Mouse (Mus musculus) right cerebral cortex, adult 18-20 months (tissue): Measurements from ENCODE around the gene Sp7.

Source experiments
- DNase-seq: peaks from one replicate; pipeline ENCODE4 v3.0.0; 2022; ENCODE audit warnings: mixed read lengths

Gene Sp7

DNA sequence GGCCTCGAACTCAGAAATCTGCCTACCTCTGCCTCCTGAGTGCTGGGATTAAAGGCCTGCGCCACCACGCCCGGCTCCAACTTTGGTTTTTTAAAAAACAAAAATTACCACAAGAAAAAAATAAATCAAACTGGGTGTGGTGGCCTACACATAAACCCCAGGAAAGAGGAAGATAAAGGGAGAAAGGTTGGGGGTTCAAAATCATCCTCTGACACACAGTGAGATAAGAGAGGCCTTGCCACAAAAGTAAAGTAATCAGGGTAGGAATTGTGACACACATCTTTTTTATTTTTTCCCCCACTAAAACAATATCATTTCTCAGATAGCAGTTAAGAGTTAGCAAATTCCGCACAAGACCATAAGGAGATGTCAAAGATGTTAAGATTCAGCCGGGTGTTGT, 16.7 kb upstream of the Sp7 start:
- no peak for DNase-seq

DNA sequence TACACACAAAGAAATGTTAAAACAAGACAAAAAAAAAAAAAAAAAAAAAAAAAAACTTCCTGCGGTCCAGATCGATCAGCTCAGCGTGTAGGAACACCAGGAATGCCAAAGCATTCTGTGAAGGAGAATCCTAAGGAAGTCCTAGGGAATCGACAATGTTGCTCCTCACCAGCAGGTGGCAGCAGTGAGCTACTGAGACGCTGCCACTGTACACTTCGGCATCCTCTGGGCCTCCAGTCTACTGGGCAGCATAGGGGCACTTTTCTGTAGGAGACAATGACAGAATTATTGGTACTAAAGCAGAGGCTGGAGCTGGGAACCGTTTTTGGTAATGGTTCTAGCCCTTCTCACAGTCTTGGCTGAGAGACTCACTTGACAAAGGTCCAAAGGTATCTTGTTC, 14.6 kb upstream of the Sp7 start:
- peak; percentile 79 for DNase-seq

DNA sequence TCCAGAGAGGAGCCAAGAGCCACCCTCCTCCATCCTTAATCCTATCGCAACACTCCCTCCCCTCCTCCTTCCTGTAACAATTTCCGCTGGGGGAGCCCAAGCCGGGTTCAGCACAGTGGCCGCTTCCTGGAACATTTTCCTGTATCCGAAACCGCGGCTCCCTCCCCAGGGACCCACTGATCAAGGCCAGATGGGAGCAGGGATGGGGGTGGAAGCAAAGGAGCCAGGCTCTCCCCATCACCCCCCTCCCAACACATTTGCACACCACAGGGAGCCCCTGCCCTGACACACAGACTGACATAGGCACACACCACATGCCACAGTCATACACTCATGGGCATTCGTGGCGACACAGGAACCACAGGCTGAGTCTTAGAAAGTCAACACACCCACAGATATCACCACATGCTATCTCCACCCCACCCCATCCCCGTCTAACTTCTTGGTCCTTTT, 10.9 kb upstream of the Sp7 start:
- no peak for DNase-seq

DNA sequence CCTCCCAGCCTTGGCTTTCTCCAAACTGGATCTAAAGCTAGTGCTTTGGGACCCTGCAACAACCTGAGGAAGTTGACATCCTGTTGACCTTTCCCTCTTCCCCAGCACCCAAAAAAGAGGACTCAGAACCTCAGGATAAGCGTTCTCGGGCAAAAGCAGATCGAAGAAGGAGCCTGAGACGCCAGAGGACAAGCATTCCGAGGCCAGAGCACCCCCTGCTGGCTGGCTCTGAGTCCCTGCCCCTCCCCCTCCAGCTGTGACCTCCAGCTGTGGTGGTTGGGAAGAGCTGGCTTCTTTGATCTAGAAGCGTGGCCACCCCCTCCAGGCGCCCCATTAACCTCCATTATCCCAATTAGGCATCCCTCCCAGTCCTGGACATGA, 10.2 kb upstream of the Sp7 start:
- peak; percentile 77 for DNase-seq

DNA sequence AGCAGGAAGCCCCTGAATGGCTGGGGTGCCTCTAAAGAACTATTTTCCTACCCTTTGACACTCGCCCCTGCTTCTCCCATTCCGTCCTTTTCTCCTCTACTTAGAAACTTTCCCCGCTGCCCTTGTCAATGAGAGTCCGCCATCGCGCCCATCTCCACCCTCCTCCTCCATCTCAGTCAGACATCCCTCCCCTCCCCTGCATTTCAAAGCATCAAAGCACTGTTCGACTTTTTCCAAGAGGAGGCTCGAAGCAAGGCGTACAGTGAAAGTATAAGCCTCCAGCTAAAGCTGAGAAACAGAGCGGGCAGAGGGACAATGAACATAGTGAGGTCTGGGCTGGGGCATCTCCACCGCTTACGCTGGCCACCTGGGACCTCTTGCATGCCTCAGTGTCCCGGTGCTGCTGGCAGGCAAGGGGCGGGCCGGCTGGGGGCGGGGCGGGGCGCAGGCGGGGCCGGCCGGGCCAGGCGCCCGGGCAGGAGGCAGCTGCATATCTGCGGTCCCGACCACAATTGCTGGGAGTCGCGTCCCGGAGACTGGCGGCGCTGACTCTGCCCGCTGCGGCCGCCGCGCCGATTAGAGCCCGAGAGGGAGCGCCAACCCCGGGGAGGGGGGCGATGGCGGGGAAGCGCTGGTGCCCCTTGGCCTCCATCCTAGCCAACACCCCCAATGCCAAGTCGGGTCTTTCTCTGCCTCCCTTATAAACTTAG, 9.6 kb upstream of the Sp7 start:
- DNase-seq, result peak; percentile 21

DNA sequence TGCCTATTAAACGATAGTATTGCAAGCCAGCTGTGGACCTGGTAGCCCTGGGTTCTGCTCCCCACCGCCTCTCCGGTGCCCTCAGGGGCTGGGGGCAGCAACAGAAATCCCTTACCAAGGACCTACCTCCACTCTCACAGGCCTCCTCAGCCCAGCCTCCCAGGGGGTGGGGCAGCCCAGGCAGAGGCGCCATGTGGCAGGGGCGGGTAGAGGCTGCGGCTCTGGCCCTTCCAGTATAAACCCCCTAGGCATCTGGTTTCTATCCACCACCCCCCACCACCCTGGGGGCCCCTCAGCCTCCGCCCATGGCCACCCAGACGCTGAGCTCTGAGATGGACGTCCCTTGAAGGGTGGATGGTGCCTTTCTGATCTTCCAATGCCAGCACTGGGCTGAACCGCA, 3.7 kb upstream of the Sp7 start:
- DNase-seq, result no peak

DNA sequence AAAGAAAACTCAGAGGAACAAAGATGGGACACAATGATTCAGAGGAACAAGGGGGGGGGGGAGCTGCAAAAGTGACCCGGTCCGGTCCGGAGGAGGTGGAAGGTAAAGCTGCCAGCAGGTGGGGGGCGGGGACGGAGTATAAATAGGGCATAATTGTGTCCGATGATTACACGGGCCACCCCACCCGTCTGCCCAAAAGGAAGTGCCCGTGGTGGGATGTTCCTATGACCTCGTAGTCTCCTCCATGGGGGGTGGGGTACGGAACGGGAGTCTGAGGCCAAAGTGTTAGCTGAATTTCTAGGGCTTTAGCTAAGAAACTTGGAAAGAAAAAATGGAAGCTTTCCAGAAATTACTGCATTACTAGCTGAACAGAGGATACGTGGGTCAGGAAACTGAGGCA, 3.0 kb upstream of the Sp7 start:
- no peak for DNase-seq

DNA sequence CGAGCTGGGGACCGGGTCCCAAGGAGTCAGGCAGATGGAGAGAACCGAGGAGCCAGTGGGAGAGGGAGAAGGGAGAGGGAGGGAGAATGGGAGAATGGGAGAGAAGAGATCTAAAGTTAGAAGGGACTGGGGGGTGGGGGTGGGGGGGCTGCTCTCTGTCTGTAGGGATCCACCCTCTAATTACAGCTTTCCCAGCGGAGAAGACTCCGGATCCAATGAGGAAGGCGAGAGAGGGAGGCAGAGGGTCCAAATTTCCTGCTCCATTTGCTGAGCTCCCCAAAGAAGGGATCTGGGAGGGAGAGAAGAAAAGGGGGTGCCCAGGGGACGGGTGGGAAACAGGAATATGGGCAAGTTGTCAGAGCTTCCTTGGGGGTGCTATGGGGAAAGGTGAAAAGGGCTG, 744 bp downstream of the Sp7 start:
- DNase-seq, result no peak

DNA sequence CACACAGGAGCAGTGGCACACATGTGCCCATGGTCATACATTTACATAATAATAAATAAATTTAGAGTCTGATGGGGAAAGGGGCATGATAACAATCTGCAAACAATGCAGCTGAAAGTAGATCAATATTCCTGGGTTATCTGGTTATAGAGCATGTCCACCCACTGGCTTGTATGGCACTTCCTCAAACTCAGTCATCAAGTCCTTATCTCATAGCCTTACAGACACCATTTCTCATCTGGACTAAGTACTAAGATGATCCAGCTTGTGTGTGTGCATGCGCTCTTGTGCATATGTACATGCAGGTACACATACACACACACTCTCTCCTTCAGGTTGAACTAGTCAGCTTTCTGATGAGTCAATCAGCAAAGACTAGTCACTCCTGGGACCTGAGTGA, 2.3 kb downstream of the Sp7 start:
- no peak for DNase-seq

DNA sequence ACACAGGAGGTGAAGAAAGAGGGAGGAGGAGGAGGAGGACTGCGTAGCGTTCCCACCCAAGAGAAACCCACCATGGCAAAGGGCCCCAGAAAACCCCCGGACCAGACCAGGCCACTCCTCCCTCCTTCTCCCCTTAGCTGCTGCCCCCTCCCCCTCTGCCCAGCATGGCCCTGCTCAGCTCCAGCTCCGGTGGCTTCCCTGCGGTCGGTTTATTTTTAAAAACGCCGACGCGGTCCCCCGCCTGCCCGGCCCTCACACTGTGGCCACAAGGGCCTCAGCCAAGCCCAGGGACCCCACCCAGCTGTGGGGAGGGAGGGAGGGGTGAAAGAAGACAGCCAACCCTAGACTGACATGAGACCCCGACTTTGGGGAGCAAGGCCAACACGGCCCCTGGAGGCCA, 4.3 kb downstream of the Sp7 start:
- no peak for DNase-seq

DNA sequence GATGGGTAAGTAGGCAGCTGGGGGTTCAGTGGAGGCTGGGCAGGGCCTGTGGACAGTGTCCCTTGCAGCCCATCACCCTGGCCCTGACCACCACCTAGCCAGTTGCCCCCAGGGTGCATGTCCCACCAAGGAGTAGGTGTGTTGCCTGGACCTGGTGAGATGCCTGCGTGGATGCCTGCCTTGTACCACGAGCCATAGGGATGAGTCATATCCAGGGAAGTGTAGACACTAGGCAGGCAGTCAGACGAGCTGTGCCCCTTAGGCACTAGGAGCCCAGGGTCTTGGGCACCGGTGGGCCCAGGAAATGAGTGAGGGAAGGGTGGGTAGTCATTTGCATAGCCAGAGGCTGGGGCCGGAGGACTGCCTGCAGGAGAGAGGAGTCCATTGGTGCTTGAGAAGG, 8.1 kb downstream of the Sp7 start:
- no peak for DNase-seq

DNA sequence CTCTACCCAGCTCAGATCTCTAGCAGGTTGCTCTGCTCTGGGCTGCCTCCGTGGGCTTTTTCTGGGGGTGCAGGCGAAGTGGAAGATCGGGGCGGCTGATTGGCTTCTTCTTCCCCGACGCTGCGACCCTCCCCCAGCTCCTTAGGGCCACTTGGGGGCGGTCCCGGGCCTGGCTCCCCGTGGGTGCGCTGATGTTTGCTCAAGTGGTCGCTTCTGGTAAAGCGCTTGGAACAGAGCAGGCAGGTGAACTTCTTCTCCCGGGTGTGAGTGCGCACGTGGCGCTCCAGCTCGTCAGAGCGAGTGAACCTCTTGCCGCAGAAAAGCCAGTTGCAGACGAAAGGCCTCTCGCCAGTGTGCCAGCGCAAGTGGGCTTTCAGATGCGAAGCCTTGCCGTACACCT, 8.9 kb downstream of the Sp7 start:
- DNase-seq, result no peak

DNA sequence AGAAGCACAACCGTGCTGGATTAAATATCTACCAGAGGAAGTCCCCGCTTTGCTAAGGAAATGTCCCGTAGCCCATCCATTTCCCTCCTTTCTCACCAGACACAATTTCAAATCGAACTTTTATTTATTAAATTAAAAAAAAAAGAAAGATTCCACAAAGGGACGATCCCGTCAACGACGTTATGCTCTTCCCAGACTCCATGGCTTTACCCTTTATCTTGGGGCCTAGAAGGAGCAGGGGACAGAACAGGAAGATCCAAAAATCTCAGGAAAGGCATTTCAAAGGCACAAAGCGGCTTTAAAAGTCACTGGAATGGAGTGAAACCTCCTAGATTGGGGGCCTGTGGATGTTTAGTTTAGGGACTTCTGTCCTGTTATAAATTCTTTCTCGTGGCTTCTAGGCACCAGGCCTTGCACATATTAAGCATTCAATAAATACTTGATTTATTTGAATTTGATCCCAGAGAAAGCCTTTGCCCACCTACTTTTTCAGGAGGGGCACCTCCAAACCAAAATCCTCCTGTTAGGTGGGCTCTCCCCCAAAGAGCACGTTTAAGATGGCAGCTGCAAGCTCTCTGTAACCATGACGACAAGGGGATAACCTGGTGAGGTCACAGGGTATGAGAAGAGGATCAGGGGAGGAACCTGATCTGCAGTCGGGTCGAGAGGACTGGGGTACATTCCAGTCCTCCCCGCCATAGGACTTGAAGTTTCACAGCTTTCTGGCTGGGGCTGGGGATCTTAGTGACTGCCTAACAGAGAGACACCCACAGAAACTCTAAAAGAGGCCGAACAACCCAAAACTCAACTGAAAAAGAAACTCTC, 10.3 kb downstream of the Sp7 start:
- DNase-seq, result no peak

DNA sequence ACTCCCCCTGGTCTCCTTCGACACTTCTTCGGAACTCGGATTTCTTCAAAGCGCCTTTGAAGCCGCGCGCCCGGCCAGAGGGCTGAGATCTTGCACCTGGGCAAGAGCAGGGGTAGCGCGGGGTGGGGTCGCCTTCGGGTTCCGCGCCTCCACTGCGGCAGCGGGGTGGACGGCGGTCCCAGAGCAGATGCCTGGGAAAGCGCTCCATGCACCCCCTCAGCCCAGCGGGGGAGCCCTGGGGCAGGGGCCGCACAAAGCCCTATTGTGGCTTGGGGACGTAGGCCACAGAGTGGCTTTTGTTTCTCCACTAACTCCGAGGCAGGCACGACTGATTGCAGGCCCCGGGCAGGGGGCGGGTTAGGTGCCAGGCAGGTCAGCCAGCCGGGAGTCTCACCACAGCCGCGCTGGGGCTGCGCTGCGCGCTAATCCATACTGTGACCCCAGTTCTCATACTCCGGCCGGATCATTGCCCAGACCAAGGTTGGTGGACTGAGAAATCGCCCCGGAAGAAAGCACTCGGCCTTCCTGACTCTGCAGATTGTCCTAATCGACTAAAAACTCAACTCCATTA, 11.0 kb downstream of the Sp7 start:
- peak; percentile 48 for DNase-seq

DNA sequence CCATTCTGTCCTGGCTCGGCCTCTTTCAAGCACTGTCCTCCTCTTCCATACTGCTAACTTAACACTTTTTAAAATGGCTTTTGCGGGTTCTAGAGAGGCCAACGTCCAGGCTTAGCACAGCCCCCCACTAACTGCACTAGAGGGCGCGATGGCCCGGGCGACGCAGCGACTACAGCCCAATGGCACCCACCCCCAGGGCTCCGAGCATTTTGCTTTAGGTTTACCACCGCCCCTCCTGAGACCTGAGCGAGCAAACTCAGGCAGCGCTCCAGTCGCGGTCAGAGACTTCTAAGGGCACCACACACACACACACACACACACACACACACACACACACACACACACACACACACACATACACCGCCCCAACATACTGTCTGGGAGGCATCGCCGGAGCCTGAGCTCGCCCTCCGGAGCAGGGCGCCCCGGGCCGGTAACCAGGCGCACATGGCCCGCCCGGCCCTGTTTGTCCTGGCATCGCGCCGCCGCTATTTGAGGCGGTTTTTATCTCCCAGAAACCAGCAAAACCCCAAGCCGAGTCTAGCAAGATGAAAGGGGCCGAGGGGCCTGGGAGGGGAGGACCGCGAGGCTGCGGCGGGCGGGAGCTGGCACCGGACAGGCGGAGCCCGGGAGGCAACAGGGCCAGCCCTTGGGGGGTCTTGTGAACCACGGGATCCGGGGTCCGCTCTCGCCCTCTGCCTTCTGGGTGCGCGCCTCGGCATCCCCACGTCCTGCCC, 11.7 kb downstream of the Sp7 start:
- peak; percentile 26 for DNase-seq

DNA sequence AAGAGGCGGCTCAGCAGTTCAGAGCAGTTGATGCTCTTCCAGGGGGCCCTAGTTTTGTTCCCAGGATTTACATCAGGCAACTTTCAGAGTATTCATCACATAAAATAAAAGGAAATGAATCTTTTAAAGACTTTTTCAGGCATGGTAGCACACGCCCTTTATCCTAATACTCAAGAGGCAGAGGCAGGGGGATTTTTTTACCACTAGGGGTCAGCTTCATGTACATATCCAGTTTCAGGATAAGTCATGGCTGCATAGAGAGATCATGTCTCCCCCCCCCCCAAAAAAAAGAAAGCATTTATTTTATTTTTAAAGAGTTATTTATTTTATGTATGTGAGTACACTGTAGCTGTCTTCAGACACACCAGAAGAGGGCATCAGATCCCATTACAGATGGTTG, 13.0 kb downstream of the Sp7 start:
- DNase-seq, result no peak

DNA sequence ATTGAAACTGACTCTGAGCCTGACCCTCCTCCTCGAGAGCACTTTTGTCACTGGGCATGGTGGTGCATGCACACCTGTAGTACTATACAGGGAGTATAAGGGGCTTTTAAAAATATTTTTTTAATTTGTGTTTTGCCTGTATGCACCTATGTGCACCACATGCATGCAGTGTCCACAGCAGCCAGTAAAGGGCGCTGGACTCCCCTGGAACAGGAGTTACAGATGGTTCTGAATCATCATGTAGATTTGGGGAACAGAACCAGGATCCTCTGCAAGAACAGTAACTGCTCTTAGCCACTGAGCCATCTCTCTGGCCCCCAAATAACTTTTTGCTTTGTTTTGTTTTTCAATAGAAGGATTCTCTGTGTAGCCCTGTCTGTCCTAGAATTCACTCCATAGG, 14.8 kb downstream of the Sp7 start:
- DNase-seq, result no peak

DNA sequence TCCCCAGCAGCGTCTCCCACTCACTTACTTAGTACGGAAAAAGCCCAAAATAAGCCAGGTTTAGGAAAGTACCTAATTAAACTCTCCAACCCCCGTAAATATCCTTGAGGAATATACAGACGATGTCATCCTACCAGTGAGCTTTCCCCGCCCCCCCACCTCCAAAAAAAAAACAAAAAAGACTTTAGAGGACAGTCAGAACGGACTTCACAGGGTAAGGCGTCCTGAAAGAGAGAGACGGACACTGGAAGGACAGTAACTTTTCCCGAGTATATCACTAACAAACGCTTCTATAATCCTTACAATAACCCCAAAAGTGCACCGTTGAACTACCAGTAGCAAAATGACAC, 16.1 kb downstream of the Sp7 start:
- DNase-seq, result no peak

DNA sequence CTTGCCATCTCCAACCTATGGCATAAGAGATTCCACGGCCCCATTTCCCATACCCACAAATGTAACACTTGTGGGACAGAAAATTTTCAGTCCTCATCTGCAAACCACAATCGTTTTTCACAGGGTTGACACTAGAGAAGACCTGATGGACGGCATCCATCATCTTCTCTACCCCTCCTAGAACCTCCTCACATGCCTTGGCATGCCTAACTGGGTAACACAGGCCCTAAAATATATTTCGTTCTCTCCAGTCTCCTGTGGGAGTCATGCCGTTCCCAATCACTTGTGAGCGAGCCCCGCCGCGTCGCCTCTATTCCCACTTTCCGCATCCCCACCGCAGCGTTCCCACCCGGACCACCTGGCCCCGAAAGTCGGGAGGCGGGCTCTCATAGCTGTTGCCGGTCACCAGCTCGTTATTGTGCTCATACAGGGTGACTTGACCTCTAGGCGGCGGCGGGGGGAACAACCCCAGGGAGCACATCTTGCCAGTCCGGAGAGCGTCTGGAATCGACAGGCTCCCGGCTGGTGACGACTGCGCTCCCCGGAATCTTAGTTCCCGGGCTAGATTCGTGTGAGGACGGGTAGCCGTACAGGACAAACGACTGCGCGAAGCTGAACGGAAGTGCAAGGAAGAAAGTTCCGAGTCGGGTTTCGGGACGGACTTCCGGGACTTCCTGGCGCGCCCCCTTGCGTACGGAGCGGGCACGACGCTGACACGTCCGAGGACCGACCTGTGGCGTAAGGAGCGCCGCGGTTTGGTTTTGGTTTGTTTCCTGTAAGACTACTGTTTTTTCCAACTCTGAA, 16.6 kb downstream of the Sp7 start, which contains the start of gene Aaas:
Aaas (minus strand) TSS at position 634 of the 804 bp plus-strand sequence.
- DNase-seq, result peak; percentile 94

DNA sequence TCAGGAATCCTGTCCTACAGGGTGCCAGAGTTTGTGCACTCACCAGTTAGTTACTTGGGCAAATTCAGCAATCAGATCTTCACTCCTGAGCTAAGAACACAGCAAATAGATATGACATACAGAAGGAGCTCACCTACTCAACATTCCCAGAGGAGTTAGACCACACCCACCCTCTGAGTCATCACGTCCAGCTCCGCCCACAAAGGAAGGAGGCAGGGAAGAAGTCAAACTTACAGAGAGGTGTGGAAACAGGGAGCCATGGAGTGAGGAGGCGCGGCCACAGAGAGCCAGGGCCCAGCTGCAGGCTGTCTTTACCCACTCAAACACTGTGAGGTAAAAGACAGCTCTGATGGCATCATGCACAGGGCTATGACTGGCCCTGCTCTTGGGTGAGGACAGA, 20.5 kb downstream of the Sp7 start:
- DNase-seq, result no peak

DNA sequence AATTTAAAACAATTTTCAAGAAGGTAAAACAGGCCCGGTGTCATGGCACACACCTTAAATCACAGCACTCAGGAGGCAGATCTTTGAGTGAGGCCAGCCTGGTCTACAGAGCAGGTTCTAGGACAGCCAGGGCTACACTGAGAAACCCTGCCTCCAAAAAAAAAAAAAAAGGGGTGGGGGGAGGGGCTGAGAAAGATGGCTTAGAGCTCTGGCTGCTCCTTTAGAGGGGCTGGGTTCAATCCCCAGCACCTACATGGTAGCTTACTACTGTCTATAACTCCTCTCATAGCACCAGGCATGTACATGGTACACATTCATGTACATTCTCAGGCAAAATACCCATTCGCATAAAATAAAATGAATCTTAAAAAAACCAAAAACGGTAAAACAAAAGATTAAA, 22.5 kb downstream of the Sp7 start:
- no peak for DNase-seq

DNA sequence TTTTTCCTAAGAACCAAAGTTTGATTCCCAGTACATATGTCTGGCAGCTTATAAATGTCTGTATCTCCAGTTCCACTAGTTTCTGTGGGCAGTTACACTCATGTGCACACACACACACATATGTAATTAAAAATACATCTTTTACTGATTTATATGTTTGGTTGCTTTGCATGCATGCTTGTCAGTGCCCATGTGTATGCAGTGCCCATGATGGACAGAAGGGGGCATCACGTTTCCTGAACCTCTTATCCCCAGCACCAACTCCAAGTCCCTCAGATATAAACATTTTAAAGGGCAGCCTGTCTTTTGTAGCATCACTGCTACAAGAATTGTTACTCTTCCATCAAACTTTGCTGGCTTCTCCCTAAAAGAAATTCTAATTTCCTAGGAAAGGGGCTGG, 25.4 kb downstream of the Sp7 start:
- no peak for DNase-seq

DNA sequence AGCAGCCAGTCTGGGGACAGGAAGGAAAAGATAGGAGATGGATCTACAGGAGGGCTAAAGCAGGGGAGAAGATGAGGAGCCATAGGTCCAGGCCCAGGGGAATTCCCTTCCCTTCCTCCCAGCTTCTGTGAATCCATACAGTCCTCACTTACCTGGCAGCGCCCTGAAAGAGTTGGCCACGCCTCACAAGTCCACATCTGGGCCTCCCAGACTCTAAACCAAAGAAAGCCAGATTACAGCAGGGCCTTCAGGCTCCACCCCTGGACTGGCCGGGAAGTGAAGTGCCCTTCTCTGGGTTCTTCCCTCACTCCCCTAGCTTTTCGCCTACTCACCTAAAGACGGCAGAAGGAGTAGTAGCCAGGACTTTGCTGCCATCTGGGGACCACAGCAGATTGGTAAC, 27.4 kb downstream of the Sp7 start:
- DNase-seq, result no peak
